Mouse (Mus musculus) heart, embryonic 15.5 days (tissue): ENCODE data around the gene 1700003E16Rik. TPM values are rescaled to one million over a fixed set of nuclear protein-coding genes. Genes with fewer than 3 reads are reported as not detected.

Experiments
- ATAC-seq: fragments of 200-750 bp; cut with Nextera tagmentation; replicated peaks from 2 replicates; pipeline ENCODE4 v1.8.0; 2017; ENCODE audit warnings: low read depth, moderate TSS enrichment; ENCODE audit not compliant: insufficient number of reproducible peaks, insufficient read depth, low FRiP score
- H3K27ac ChIP-seq: fragments of 300-500 bp; sonication (generic); 2 replicates; pipeline ENCODE4 v1.5.1; 2015; ENCODE audit warnings: mild to moderate bottlenecking, inconsistent platforms
- H3K27me3 ChIP-seq: fragments of 300-500 bp; sonication (generic); 2 replicates; pipeline ENCODE4 v1.6.1; 2015; ENCODE audit warnings: inconsistent platforms
- H3K36me3 ChIP-seq: fragments of 300-500 bp; sonication (generic); 2 replicates; pipeline ENCODE4 v1.6.1; 2015; ENCODE audit warnings: mild to moderate bottlenecking, inconsistent platforms
- H3K4me1 ChIP-seq: fragments of 300-500 bp; sonication (generic); replicated peaks from 2 replicates; pipeline ENCODE4 v1.6.1; 2015; ENCODE audit warnings: inconsistent platforms
- H3K4me2 ChIP-seq: fragments of 300-500 bp; sonication (generic); 2 replicates; pipeline ENCODE4 v1.6.1; 2015; ENCODE audit warnings: inconsistent platforms, mild to moderate bottlenecking, moderate library complexity
- H3K4me3 ChIP-seq: fragments of 300-500 bp; sonication (generic); 2 replicates; pipeline ENCODE4 v1.5.1; 2015; ENCODE audit warnings: mild to moderate bottlenecking, inconsistent platforms
- H3K9ac ChIP-seq: fragments of 300-500 bp; sonication (generic); 2 replicates; pipeline ENCODE4 v1.6.1; 2015; ENCODE audit warnings: mild to moderate bottlenecking, inconsistent platforms
- H3K9me3 ChIP-seq: fragments of 300-500 bp; sonication (generic); replicated peaks from 2 replicates; pipeline ENCODE4 v1.6.1; 2016; ENCODE audit warnings: inconsistent platforms
- WGBS: fragments of 180-500 bp; shearing (Covaris S2); methylation state at CpG from one replicate; pipeline ENCODE4 v1.1.7; 2015; ENCODE audit warnings: mixed read lengths; 5-methylcytosine and 5-hydroxymethylcytosine counted together
- polyA plus RNA-seq: library from polyadenylated mRNA; unstranded; fragments of >200 nt; fragmentation: Nextera tagmentation; extraction: Ambion mirVana; gene quantifications from 2 replicates; pipeline ENCODE4 v1.2.1, GENCODE M21; 2015

1700003E16Rik gene
- polyA plus RNA-seq: 0.91 and 1.6 TPM in 2 replicates

DNA sequence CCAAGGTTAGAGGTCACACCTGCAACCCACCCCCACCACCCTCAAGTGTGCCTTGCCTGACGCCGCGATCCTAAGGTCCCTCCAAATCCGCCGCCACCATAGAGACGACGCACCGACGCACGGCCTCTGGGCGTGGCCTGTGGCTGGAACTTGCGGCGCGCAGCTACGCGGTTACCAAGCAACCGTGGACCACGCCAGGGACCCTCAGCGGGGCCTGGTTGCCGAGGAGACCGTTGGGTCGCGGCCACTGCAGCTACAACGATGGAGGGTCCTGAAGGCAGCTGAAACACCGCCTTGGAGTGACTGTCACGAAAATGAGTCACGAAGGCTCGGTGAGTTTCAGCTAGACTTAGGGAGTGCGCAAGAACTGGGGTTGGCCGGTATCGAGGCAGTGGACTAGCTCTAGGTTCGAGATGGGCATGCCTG is at the start of gene 1700003E16Rik, which contains the start of gene Wdr54:
TSS of gene 1700003E16Rik (plus strand) at position 146 of the 426 bp plus-strand sequence.
TSS of gene Wdr54 (minus strand) at position 139 of the 426 bp plus-strand sequence.
- 2% methylated on average over 32 of the region's 32 CpGs for WGBS
- no peaks in the 10 kb centered on the region for H3K9me3 ChIP-seq
- peak; percentile 68; the same call in 1 of the 2 replicates for ATAC-seq
- H3K4me2 ChIP-seq: peak within 1 kb of the TSS; percentile 78
- H3K36me3 ChIP-seq: no peaks in the 10 kb centered on the region
- no peak within 1 kb of the TSS for H3K27ac ChIP-seq
- H3K9ac ChIP-seq: peak within 1 kb of the TSS; percentile 48
- H3K27me3 ChIP-seq: peaks cover 23% of the 10 kb centered on the region
- H3K4me3 ChIP-seq: peak within 1 kb of the TSS; percentile 58
- peaks cover 13% of the 10 kb centered on the region for H3K4me1 ChIP-seq

- Histone ChIP-seq H3K27ac (no peak overlapping the region), H3K4me3 (peak overlapping the region; percentile 83), H3K27me3 (no peaks in the 10 kb centered on the region), H3K9ac (peak overlapping the region; percentile 84), H3K4me1 (peaks cover 39% of the 10 kb centered on the region), H3K36me3 (peaks cover 14% of the 10 kb centered on the region; the same call in 1 of the 2 replicates), H3K4me2 (peak overlapping the region; percentile 84), H3K9me3 (no peaks in the 10 kb centered on the region)
- peak; percentile 51; the same call in 1 of the 2 replicates for ATAC-seq
- WGBS: 38% methylated on average over 13 of the region's 13 CpGs
Observed at GRCm38 (mm10) chr6:83107566-83108400, 48.4 kb upstream of the 1700003E16Rik start.

DNA sequence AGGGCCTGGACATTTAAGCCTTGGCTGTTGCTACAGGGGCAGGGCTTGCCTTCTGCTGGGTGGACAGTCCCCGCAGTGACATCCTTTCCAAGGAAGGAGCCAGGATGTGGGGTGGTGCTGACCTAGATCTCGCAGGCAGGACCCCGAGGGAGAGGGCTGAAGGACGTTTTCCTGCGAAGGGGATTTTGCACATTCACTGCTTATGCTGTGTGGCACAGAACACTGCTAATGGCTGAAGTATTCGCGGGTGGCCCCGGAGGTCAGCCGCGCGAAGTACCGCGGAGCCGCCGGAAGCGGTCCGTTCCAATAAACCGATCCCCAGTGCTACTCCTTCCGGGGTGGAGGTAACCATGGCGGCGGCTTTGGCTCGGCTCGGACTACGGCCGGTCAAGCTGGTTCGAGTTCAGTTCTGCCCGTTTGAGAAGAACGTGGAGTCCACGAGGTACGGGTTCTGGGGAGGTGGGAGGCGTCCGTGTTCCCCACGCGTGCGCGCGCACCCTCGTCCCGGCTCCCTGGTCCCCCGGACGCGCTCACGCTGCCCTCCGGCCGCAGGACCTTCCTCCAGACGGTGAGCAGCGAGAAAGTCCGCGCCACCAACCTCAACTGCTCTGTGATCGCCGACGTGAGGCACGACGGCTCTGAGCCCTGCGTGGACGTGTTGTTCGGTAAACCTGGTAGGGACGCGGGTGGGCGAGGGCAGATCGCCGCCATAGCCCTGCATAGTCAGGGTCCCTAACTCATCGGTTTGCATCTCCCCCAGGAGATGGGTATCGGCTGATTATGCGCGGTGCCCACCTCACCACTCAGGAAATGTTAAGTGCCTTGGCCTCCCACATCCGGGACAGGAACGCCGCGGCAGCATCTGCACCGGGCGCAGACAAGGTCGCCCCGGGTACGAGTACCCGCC is 47.2 kb upstream of the 1700003E16Rik start, which contains the start of gene Mrpl53:
TSS of gene Mrpl53 (plus strand) at position 279 of the 907 bp plus-strand sequence.
- WGBS: under 1% methylated on average over 76 of the region's 76 CpGs
- H3K27ac ChIP-seq: peak within 1 kb of the TSS; percentile 86
- peak; percentile 73; the same call in 1 of the 2 replicates for ATAC-seq

GRCm38 (mm10) chr6:83111510-83112136 is 44.6 kb upstream of the 1700003E16Rik start:
- no peaks in the 10 kb centered on the region for H3K9me3 ChIP-seq
- no peaks in the 10 kb centered on the region for H3K27me3 ChIP-seq
- H3K4me1 ChIP-seq: peaks cover 49% of the 10 kb centered on the region
- H3K4me3 ChIP-seq: no peak overlapping the region
- no peak overlapping the region for H3K9ac ChIP-seq
- peak overlapping the region; percentile 51 for H3K27ac ChIP-seq
- ATAC-seq: no peak
- H3K36me3 ChIP-seq: peaks cover 10% of the 10 kb centered on the region; the same call in 1 of the 2 replicates
- no peak overlapping the region for H3K4me2 ChIP-seq
- 71% methylated on average over 4 of the region's 4 CpGs for WGBS

More for the DNA sequence above, 47.2 kb upstream of the 1700003E16Rik start, which contains the start of gene Mrpl53:
- Histone ChIP-seq H3K36me3 (peaks cover 14% of the 10 kb centered on the region; the same call in 1 of the 2 replicates), H3K9ac (peak within 1 kb of the TSS; percentile 84), H3K4me3 (peak within 1 kb of the TSS; percentile 83), H3K27me3 (no peaks in the 10 kb centered on the region), H3K9me3 (no peaks in the 10 kb centered on the region), H3K4me1 (peaks cover 31% of the 10 kb centered on the region), H3K4me2 (peak within 1 kb of the TSS; percentile 84)

- ATAC-seq: peak; percentile 91
- WGBS: under 1% methylated on average over 46 of the region's 58 CpGs
- peaks cover 43% of the 10 kb centered on the region for H3K4me1 ChIP-seq
- H3K4me2 ChIP-seq: peak within 1 kb of the TSS; percentile 94
- H3K9ac ChIP-seq: peak within 1 kb of the TSS; percentile 83
- H3K27me3 ChIP-seq: no peaks in the 10 kb centered on the region
- peaks cover 15% of the 10 kb centered on the region; the same call in 1 of the 2 replicates for H3K36me3 ChIP-seq
- no peaks in the 10 kb centered on the region for H3K9me3 ChIP-seq
- H3K27ac ChIP-seq: peak within 1 kb of the TSS; percentile 78
- H3K4me3 ChIP-seq: peak within 1 kb of the TSS; percentile 84
Observed at GRCm38 (mm10) chr6:83115011-83115671, 41.1 kb upstream of the 1700003E16Rik start, which contains the start of gene Mogs. Mogs (plus strand) TSS chr6:83115496.

DNA sequence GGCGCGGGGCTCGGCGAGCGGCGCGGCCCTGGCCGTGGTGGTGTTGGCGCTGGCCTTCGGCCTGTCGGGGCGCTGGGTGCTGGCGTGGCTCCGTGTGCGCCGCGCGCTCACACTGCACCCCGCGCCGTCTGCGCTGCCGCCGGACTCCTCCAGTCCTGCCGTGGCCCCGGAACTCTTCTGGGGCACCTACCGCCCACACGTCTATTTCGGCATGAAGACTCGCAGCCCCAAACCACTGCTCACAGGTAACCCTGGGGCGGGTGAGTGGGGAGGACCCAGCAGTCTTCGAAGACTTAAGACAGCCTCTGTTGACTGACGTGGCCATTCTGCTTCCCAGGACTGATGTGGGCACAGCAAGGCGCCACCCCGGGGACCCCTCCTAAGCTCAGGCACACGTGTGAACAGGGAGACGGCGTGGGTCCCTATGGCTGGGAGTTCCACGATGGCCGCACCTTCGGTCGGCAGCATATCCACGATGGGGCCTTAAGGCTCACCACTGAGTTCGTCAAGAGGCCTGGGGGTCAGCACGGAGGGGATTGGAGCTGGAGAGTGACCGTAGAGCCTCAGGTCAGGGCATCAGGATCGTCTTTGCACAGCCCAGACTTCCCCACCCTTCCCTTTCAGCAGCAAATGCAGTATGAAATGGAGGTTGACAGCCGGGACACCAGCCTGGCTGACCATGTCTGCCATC is 40.4 kb upstream of the 1700003E16Rik start:
- H3K36me3 ChIP-seq: peaks cover 15% of the 10 kb centered on the region; the same call in 1 of the 2 replicates
- H3K27me3 ChIP-seq: no peaks in the 10 kb centered on the region
- peak overlapping the region; percentile 78 for H3K27ac ChIP-seq
- H3K9me3 ChIP-seq: no peaks in the 10 kb centered on the region
- under 1% methylated on average over 40 of the region's 48 CpGs for WGBS
- H3K4me1 ChIP-seq: peaks cover 46% of the 10 kb centered on the region
- peak overlapping the region; percentile 84 for H3K4me3 ChIP-seq
- ATAC-seq: no peak
- peak overlapping the region; percentile 94 for H3K4me2 ChIP-seq
- peak overlapping the region; percentile 83 for H3K9ac ChIP-seq

DNA sequence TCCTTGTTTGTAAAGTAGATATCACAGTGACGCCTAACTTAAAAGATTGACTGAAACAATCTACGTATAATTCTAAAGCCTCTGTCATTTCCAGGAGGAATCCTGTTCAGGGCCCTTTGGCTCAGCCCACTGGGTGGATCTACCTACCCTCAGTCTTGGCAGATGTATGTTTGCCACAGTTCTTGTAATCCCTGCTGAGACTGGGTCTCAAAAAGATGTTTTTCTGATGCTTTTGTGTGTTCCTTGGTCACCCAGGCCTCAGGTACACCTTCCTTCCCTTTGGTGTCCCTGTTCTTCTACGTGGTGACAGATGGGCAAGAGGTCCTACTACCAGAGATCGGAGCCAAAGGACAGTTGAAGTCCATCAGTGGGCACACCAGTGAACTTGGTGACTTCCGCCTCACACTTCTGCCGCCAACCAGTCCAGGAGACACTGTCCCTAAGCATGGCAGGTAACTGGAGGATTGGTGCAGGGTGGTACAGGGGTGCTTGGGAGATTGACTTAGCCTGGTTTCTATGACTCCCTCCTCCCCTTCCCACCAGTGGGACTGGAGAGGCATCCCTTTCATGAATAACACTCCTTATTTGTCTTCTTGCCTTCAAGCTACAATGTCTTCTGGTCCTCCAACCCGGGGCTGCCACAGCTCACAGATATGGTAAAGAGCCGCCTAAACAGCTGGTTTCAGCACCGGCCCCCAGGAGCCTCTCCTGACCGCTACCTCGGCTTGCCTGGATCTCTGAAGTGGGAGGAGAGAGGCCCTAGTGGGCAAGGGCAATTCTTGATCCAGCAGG is 39.6 kb upstream of the 1700003E16Rik start:
- 68% methylated on average over 11 of the region's 11 CpGs for WGBS
- no peaks in the 10 kb centered on the region for H3K27me3 ChIP-seq
- peak overlapping the region; percentile 83 for H3K9ac ChIP-seq
- no peaks in the 10 kb centered on the region for H3K9me3 ChIP-seq
- peaks cover 44% of the 10 kb centered on the region for H3K4me1 ChIP-seq
- no peak overlapping the region for H3K27ac ChIP-seq
- peaks cover 12% of the 10 kb centered on the region; the same call in 1 of the 2 replicates for H3K36me3 ChIP-seq
- ATAC-seq: no peak
- peak overlapping the region; percentile 84 for H3K4me3 ChIP-seq
- H3K4me2 ChIP-seq: peak overlapping the region; percentile 94

GRCm38 (mm10) chr6:83117165-83117438 is 39.1 kb upstream of the 1700003E16Rik start:
- Histone ChIP-seq H3K27me3 (no peaks in the 10 kb centered on the region), H3K27ac (no peak overlapping the region), H3K4me1 (peaks cover 40% of the 10 kb centered on the region), H3K4me2 (no peak overlapping the region), H3K36me3 (peaks cover 12% of the 10 kb centered on the region; the same call in 1 of the 2 replicates), H3K9me3 (no peaks in the 10 kb centered on the region), H3K4me3 (no peak overlapping the region), H3K9ac (no peak overlapping the region)
- ATAC-seq: no peak
- WGBS: 80% methylated on average over 4 of the region's 4 CpGs

- H3K4me2 ChIP-seq: no peak overlapping the region
- peaks cover 42% of the 10 kb centered on the region for H3K4me1 ChIP-seq
- H3K27me3 ChIP-seq: no peaks in the 10 kb centered on the region
- no peaks in the 10 kb centered on the region for H3K9me3 ChIP-seq
- H3K4me3 ChIP-seq: no peak overlapping the region
- H3K27ac ChIP-seq: no peak overlapping the region
- WGBS: 87% methylated on average over 13 of the region's 13 CpGs
- H3K9ac ChIP-seq: no peak overlapping the region
- no peak for ATAC-seq
- H3K36me3 ChIP-seq: peaks cover 12% of the 10 kb centered on the region; the same call in 1 of the 2 replicates
Observed at GRCm38 (mm10) chr6:83117616-83118015, 38.6 kb upstream of the 1700003E16Rik start.
